Mouse (Mus musculus) macrophage (primary cell): ENCODE data around the gene Tkt. TPM values are rescaled to one million over a fixed set of nuclear protein-coding genes. Genes with fewer than 3 reads are reported as not detected.
"Not testable (repeated sequence)": the region's sequence is repeated elsewhere in the genome, so short reads cannot be mapped to it uniquely, and the experiment has no call there.

Experiments used
- H3K27ac ChIP-seq: fragments of 350-480 bp; formaldehyde crosslinking; 2 replicates; pipeline ENCODE4 v1.9.0; 2021
- H3K36me3 ChIP-seq: fragments of 350-480 bp; formaldehyde crosslinking; 2 replicates; pipeline ENCODE4 v1.9.0; 2021; ENCODE audit errors: inconsistent target
- H3K4me3 ChIP-seq: fragments of 350-480 bp; formaldehyde crosslinking; 2 replicates; pipeline ENCODE4 v1.9.0; 2021; ENCODE audit errors: inconsistent target
- H3K79me2 ChIP-seq: fragments of 350-480 bp; formaldehyde crosslinking; 2 replicates; pipeline ENCODE4 v1.9.0; 2021; ENCODE audit errors: inconsistent target
- WGBS: methylation state at CpG from one replicate; pipeline ENCODE4 v1.1.7; 2026; ENCODE audit warnings: inconsistent platforms; ENCODE audit not compliant: missing documents; 5-methylcytosine and 5-hydroxymethylcytosine counted together
- polyA plus RNA-seq: library from polyadenylated mRNA; stranded (reverse); fragments of 250-400 nt; gene quantifications from 3 replicates; pipeline ENCODE4 v1.2.4, GENCODE M21; 2018; ENCODE audit warnings: inconsistent platforms

Tkt gene
- polyA plus RNA-seq, 1 experiment from 2014 or later, result 167 TPM

DNA sequence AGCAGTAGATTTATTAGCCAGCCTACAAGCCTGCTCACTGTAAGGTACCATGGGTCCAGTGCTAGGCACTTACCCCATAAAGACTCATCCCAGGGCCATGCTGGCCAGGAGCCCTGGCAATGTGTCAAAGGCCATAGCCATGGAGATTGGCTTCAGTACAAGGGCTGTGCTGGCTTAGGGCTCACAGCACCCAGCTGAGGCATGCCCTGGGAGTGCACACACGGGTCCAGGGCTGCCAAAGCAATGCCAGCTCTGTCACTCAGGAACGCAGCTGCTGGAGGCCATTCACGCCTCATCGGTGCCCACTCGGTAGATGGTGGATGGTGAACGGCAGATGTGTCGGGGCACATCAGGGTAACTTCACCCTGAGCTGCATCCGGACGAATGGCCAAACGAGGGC, 6.6 kb upstream of the Tkt start:
- no peaks in the 10 kb centered on the region for H3K36me3 ChIP-seq
- no peak overlapping the region for H3K4me3 ChIP-seq
- H3K79me2 ChIP-seq, result no peaks in the 10 kb centered on the region
- WGBS, result 87% methylated on average over 10 of the region's 10 CpGs
- H3K27ac ChIP-seq, result no peak overlapping the region

DNA sequence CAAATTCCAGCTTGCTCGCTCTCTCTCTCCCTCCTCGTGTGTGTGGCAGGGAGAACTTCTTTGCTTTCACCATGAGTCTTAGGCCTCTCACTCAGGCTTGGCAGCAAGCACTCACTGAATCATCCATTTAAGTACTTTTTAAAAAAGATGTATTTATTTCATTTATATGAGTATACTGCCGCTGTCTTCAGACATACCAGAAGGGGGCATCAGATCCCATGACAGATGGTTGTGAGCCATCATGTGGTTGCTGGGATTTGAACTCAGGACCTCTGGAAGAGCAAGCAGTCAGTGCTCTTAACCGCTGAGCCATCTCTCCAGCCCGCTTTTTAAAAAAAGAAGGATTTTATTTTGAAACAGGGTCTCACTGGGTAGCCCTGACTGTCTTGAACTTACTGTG, 4.8 kb upstream of the Tkt start:
- 95% methylated on average over 5 of the region's 5 CpGs for WGBS
- not testable (repeated sequence) for H3K36me3 ChIP-seq, H3K4me3 ChIP-seq, H3K79me2 ChIP-seq, H3K27ac ChIP-seq

GRCm38 (mm10) chr14:30548965-30549776, 1.0 kb downstream of the Tkt start:
- Histone ChIP-seq H3K36me3 (no peaks in the 10 kb centered on the region), H3K27ac (peak overlapping the region; percentile 85), H3K4me3 (peak overlapping the region; percentile 88), H3K79me2 (peaks cover 48% of the 10 kb centered on the region)
- WGBS, result 0% methylated on average over 67 of the region's 69 CpGs

- H3K79me2 ChIP-seq, result peaks cover 54% of the 10 kb centered on the region
- H3K36me3 ChIP-seq, result no peaks in the 10 kb centered on the region
- H3K4me3 ChIP-seq, result peak overlapping the region; percentile 88
- 2% methylated on average over 10 of the region's 10 CpGs for WGBS
- peak overlapping the region; percentile 84 for H3K27ac ChIP-seq
These were observed 1.6 kb downstream of the Tkt start for GRCm38 (mm10) chr14:30549777-30550149.

DNA sequence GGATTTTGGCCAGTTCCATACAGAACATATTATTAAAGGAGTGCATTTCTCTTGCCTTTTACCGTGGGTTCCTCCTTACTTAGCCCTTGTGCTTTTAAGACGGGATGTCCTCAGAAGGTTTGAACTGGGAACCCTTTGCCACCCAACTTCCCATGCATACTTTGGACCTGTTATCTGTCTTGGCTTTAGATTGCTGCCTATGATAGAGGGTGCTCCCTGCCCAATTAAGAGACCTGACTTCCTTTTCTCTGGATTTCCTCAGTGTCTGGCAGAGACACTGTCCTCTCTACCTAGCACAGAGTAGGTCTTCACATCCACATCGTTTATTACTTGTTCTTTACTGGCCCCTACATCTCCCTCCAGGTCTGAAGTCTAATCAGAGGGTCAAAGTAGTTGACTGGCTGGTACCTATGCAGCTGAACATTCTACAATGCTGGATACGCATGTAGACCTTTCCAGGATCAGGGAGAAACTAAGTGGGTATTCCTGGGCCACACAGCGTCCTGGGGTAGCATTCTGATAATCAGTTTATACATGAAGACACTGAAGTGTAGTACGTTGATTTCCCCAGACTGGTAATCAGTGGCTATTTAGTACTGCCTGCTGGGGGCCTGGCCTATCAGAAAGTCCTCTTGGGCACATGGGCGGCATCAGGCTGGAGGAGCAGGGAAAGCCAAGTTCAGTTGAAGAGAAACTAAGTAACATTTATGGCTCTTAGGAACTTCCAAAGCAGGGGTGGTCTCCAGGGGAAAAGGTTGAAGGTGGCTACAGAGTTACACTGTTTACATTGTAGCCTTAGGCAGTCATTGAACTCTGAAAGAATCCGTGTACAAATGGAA, 2.3 kb downstream of the Tkt start:
- Histone ChIP-seq H3K79me2 (peaks cover 60% of the 10 kb centered on the region), H3K27ac (peak overlapping the region; percentile 84), H3K36me3 (no peaks in the 10 kb centered on the region), H3K4me3 (peak overlapping the region; percentile 88)
- 35% methylated on average over 8 of the region's 8 CpGs for WGBS

GRCm38 (mm10) chr14:30551509-30551908, 3.4 kb downstream of the Tkt start:
- no peak overlapping the region for H3K4me3 ChIP-seq
- H3K27ac ChIP-seq, result no peak overlapping the region
- peaks cover 71% of the 10 kb centered on the region for H3K79me2 ChIP-seq
- WGBS, result 64% methylated on average over 5 of the region's 5 CpGs
- H3K36me3 ChIP-seq, result 0 out of 2 replicates have a peak, but pooled peaks cover 10% of the 10 kb centered on the region

DNA sequence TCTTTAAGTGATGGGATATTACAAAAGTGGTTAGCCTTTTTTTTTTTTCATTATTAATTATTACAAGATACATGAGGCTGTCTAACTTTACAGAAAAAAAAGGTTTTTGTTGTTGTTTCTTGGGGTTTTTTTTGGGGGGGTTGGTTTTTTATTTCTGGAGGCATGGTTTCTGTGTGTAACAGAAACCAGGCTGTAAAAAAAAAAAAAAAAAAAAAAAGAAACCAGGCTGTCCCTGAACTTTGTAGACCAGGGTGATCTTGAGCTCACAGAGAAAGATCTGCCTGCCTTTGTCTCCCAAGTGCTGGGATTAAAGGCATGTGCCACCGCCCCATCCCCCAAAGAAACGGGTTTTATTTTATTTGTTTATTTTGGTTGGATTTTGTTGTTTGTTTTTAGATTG, 3.8 kb downstream of the Tkt start:
- 92% methylated on average over 2 of the region's 2 CpGs for WGBS
- Histone ChIP-seq H3K27ac (no peak overlapping the region), H3K36me3 (0 out of 2 replicates have a peak, but pooled peaks cover 11% of the 10 kb centered on the region), H3K79me2 (peaks cover 76% of the 10 kb centered on the region), H3K4me3 (no peak overlapping the region)

GRCm38 (mm10) chr14:30553185-30553584, 5.0 kb downstream of the Tkt start:
- Histone ChIP-seq H3K79me2 (peaks cover 88% of the 10 kb centered on the region), H3K4me3 (no peak overlapping the region), H3K27ac (no peak overlapping the region), H3K36me3 (peaks cover 23% of the 10 kb centered on the region; the same call in 1 of the 2 replicates)
- WGBS, result 45% methylated on average over 4 of the region's 4 CpGs

- peaks cover 56% of the 10 kb centered on the region for H3K36me3 ChIP-seq
These were observed 8.5 kb downstream of the Tkt start for GRCm38 (mm10) chr14:30556651-30557050.

GRCm38 (mm10) chr14:30557730-30558129, 9.6 kb downstream of the Tkt start:
- WGBS, result 95% methylated on average over 9 of the region's 9 CpGs
- Histone ChIP-seq H3K79me2 (peaks cover 78% of the 10 kb centered on the region), H3K27ac (no peak overlapping the region), H3K36me3 (peaks cover 61% of the 10 kb centered on the region), H3K4me3 (no peak overlapping the region)

More at GRCm38 (mm10) chr14:30556651-30557050, 8.5 kb downstream of the Tkt start:
- Histone ChIP-seq H3K27ac (no peak overlapping the region), H3K4me3 (no peak overlapping the region), H3K79me2 (peaks cover 89% of the 10 kb centered on the region)
- WGBS, result 90% methylated on average over 2 of the region's 2 CpGs

- no peak overlapping the region for H3K27ac ChIP-seq
- peaks cover 62% of the 10 kb centered on the region for H3K79me2 ChIP-seq
- H3K4me3 ChIP-seq, result no peak overlapping the region
- WGBS, result 95% methylated on average over 17 of the region's 17 CpGs
- peaks cover 61% of the 10 kb centered on the region for H3K36me3 ChIP-seq
These were observed 11.2 kb downstream of the Tkt start for GRCm38 (mm10) chr14:30559321-30559850.

DNA sequence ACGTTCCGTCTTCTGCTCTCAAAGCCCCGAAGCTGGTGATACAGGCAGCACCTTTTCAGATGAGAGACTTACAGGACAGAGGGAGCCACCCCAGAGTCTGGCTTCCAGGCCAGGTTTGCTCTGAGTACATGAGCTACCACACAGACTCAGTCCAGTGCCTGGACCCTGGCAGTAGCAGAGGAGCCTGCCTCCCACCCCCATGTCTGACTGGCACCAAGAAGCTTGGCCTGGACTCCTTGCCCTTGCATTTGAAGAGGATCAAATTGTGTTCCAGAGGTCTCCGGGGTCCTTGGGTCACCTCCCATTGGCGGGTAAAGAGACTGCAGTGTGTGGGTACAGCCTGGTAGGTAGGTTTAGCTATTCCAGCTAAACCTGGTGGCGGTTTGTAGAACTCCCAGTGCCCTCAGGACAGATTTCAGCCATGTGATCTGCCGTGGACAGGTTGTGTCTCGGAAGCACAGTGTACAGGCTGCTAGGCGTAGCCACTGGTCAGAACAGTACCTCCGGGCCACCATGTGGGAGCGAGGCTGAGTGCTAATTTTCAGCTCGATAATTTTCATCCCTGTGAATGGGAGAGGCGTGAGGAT, 12.7 kb downstream of the Tkt start:
- H3K27ac ChIP-seq, result no peak overlapping the region
- WGBS, result 92% methylated on average over 13 of the region's 13 CpGs
- no peak overlapping the region for H3K4me3 ChIP-seq
- peaks cover 55% of the 10 kb centered on the region for H3K79me2 ChIP-seq
- peaks cover 69% of the 10 kb centered on the region for H3K36me3 ChIP-seq

DNA sequence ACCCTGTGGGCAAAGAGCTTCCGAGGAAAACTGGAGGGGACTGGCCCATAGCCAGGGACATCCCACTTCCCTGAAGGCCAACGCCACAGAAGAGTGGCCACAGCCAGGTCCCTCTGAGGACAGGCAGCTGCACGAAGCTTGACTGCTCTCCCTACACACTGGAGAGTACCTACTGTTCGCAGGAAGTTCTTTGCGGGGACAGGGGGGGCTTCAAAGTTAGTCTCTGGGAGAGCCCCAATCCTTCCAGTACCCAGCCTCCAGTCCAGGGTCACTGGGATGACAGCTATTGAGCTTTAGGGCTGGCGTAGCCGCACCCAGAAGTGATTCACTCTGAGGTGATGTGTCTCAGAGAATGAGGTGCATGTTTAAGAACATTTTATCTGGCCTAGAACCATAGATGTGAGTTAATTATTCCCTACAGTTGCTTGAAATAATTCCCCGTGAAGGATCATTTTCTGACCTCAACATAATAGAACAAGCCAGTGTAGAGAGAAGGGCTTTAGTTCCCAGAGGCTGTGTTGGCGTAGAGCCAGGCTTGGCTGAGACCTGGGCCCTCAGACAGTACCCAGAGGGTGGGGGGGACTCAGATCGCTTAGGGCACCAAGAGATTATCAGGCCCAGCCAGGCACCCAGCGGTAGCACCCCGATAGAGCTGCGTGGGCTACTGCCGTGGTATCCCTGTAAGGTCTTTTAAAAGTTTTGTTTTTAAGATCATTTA, 13.5 kb downstream of the Tkt start:
- Histone ChIP-seq H3K79me2 (peaks cover 47% of the 10 kb centered on the region), H3K36me3 (peaks cover 70% of the 10 kb centered on the region), H3K4me3 (no peak overlapping the region), H3K27ac (no peak overlapping the region)
- WGBS, result 94% methylated on average over 14 of the region's 14 CpGs

GRCm38 (mm10) chr14:30562343-30562742, 14.2 kb downstream of the Tkt start:
- Histone ChIP-seq H3K4me3 (no peak overlapping the region), H3K79me2 (peaks cover 40% of the 10 kb centered on the region), H3K27ac (no peak overlapping the region), H3K36me3 (peaks cover 73% of the 10 kb centered on the region)
